Mouse (Mus musculus): Measurements from ENCODE around the gene Rsbn1l.

Rsbn1l gene

DNA sequence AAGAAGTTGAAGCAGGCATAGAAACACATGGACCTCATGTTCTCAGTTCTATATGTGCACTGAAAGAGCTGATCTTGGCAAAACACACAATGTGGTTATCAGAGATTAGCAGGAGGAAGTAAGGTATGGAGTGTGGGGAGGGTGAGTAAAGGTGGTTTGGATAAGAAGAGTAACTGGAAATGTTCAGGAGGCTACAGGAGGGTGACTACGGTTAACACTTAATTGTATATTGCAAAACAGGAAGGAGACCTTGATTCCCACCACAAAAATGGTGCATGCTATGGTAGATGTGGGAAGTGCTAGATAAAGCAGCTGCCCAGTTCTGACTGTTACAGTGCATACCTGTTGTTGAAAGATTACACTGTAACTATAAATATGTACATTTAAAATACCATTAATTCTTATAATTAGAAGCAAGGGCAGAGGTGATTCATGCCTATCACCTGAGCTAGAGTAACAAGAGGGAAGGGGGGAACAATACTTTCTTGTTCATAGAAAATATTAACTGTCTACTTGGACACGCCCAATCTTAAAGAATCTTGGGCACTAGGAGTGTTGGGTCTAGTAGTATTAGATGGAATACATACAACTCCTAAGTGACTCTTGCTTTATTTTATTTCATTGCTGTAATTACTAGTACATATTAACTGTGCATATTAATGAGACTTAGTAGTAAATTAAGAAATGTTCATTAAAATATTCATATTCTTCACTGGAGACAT lies 58.6 kb downstream of the Rsbn1l start:
- DNase-seq, result no peak

GRCm38 (mm10) chr5:20884036-20884620 lies 72.1 kb downstream of the Rsbn1l start:
- DNase-seq, result no peak

GRCm38 (mm10) chr5:20881915-20882800 lies 74.0 kb downstream of the Rsbn1l start, which contains the start of the genes Phtf2 and Tmem60:
Phtf2 (minus strand) TSS chr5:20882124.
Tmem60 (plus strand) TSS chr5:20882191.
- DNase-seq, result peak; percentile 99

GRCm38 (mm10) chr5:20880797-20881775 lies 75.1 kb downstream of the Rsbn1l start:
- DNase-seq, result peak; percentile 52

- DNase-seq, result peak; percentile 14
Observed at GRCm38 (mm10) chr5:20880386-20880785, 75.8 kb downstream of the Rsbn1l start.

- no peak for DNase-seq
Observed at GRCm38 (mm10) chr5:20876934-20877426, 79.2 kb downstream of the Rsbn1l start.

GRCm38 (mm10) chr5:20873146-20873545 lies 83.1 kb downstream of the Rsbn1l start:
- no peak for DNase-seq

GRCm38 (mm10) chr5:20865193-20865755 lies 90.9 kb downstream of the Rsbn1l start:
- no peak for DNase-seq

DNA sequence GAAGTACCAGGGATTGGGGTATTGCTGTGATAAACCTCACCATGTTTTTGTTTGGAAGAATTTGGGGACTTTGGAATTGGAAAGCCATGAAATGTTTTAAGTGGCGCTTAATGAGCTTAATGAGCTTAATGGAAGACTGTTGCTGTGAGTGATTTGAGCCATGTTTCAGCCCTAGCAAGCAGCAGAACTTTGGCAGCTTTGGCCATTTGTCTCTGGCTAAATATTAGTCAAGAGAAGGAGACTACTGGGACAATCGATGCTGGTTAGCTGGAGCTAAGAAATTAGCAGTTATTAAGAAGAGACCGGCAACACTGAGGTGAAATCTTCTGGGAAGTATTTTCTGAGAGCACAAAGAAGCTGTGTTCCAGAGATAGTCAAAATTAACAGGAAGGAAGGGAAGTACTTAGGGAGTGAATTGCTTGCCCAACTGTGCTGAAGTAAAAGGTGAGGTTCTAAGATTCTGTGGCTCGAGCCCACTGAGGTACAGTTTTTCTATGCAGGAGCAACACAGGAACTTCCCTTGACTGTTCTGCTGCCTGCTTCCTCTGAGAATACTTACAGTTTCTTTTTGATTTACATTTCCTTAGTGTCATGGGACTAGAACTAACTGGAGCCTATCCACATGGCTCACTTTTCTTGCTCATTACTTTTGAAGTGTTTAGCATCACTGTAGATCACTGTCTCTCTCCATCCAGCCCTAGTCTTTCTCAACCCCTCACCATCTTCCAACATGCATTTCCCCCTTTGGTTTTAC lies 91.8 kb downstream of the Rsbn1l start:
- peak; percentile 81 for DNase-seq

DNA sequence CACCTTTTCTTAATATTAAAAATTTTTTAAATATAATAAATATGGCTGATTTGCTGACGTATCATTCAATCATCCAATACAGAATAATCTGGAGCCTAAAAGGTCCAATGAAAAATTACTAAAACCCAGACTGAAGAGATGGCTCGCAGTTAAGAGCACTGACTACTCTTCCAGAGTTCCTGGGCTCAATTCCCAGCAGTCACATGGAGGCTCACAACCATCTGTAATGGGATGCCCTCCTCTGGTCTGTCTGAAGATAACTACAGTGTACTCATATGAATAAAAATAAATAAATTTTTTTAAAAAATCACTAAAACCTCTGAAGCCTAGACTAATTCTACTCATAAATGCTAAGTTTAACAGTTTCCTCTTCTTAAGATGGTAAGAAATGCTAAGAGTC lies 94.3 kb downstream of the Rsbn1l start:
- no peak for DNase-seq

DNA sequence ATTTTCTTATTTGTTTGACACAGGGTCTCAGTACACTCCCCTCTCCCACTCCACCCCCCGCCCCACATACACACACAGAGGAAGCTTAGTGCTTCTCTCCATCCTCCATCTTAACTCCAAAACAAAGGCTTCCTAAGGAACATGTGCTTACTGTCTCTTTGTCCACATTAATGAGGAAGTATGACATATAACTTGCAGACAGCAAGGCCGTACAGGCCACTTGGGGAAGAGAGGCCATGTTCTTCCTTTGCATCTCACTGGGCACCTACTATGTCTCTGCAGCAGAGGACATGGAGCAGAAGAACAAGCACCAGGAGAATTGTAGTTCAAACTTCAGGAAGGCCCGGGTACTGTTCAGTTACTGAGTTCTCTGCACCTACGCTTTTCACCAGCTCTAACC lies 95.6 kb downstream of the Rsbn1l start:
- DNase-seq, result no peak

- DNase-seq, result peak; percentile 68
Observed at GRCm38 (mm10) chr5:20858404-20858803, 97.8 kb downstream of the Rsbn1l start.

DNA sequence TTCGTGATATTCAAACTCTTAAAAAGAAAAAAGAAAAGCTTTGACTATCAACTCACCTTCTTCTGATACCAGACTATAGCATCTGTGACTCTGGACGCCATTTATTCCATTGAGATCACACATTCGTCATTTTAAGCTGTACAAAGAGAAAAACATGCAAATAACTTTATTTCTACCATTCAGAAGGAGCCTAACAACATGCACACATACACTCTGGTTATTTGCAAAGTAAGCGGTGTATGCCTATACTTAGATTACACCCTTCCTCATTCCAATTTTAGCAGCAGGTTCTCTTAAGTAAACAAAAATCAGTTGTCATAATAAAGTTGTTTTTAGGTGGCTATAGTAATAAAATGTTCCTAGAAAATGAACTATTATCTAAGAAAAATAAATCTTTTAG lies 101.1 kb downstream of the Rsbn1l start:
- no peak for DNase-seq

DNA sequence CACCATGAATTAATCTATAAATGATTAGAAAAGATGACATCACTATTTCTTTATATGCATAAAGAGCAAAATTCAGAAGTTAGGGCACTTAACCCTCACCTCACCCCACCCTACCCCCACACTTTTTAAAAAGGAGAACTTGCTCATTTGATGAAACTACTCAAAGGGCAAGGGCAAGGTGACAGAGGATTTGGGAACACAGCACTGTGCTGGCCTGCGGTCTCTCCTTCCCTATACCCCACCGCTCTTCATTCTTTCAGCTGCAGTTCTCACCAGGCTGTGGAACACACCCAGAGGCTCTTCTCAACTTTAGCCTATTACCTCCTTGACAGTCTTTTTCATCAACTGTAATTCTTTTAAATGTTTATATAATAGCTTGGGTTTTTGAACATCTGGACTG lies 109.2 kb downstream of the Rsbn1l start:
- DNase-seq, result no peak

GRCm38 (mm10) chr5:20843816-20844215 lies 112.4 kb downstream of the Rsbn1l start:
- DNase-seq, result no peak

- no peak for DNase-seq
Observed at GRCm38 (mm10) chr5:20843405-20843804, 112.8 kb downstream of the Rsbn1l start.

Data from kidney, adult 9 months (tissue).